Mouse (Mus musculus) gastrocnemius, adult 2 months (tissue): Measurements from ENCODE around the gene Mrnip. TPM values are rescaled to one million over a fixed set of nuclear protein-coding genes. Genes with fewer than 3 reads are reported as not detected.

Experiments
- DNase-seq: peaks from one replicate; pipeline ENCODE4 v3.0.0; 2022
- H3K27ac ChIP-seq: fragments of 200-600 bp; 2 replicates; pipeline ENCODE4 v1.8.1; 2022; ENCODE audit warnings: mild to moderate bottlenecking
- H3K4me3 ChIP-seq: fragments of 200-600 bp; 2 replicates; pipeline ENCODE4 v1.8.1; 2022; ENCODE audit warnings: mild to moderate bottlenecking, moderate library complexity
- CTCF ChIP-seq: fragments of 200-600 bp; IDR thresholded peaks from 2 replicates; pipeline ENCODE4 v1.8.1; 2022; ENCODE audit warnings: antibody characterized with exemption, mild to moderate bottlenecking, moderate library complexity
- intact Hi-C: fragments of 180-260 bp; cut with DNase I; formaldehyde crosslinking; loops from one replicate; pipeline ENCODE4 v1.15.1; 2025
- total RNA-seq, 2 experiments: library from RNA; stranded (reverse); gene quantifications; 2 replicates each; pipeline ENCODE4 v1.2.3; 2021

Mrnip gene
- total RNA-seq, 2 experiments from 2014 or later = 2.4 to 3.1 TPM

DNA sequence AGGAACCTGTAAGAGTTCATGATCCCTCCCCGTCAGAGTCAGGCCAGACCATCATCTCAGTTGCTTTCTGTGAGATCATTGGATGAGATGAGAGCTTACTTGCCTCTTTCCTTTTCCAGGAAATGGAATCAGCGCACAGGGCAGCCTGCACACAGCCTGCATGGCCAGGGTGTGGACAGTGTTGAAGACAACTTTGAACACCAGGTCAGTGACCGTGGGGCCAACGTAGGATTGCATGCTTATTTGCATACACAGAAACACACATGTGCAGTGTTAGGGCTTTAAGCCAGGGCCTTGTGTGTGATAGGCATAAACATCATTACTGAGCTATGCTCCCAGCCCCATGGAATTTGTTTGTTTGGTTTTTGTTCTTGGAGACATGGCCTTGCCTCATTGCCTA lies 23.3 kb downstream of the Mrnip start:
- Histone ChIP-seq H3K27ac (no peak overlapping the region), H3K4me3 (no peak overlapping the region)
- DNase-seq = no peak
- intact Hi-C loops = no loop called here
- TF ChIP-seq CTCF = no peak

- Histone ChIP-seq H3K27ac (no peak overlapping the region), H3K4me3 (no peak overlapping the region)
- intact Hi-C loops = no loop called here
- TF ChIP-seq CTCF = no peak
- DNase-seq = no peak
Observed at GRCm38 (mm10) chr11:50198219-50198846, 24.1 kb downstream of the Mrnip start.

GRCm38 (mm10) chr11:50198916-50199315 lies 24.7 kb downstream of the Mrnip start:
- TF ChIP-seq CTCF = no peak
- intact Hi-C loops = no loop called here
- no peak overlapping the region for H3K4me3 ChIP-seq

DNA sequence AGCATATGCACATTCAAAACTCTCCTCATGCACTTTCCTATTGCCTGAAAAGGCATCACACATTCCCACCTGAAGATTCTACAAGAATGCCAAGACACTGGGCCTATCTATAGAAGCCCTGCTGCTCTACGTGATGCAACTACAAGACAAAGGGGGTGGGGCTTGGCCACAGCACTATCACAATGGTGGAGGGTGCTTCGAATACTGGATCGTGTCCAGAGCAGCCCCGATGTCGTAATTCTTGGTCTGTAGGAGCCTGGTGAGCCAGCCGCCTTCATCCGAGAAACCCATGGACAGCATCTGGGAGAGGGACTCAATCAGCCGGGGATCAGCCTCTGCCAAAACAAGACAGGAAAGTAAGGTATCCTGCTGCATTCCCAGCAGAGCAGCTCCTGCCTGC lies 26.4 kb downstream of the Mrnip start:
- H3K27ac ChIP-seq = no peak overlapping the region
- no peak overlapping the region for H3K4me3 ChIP-seq
- DNase-seq = no peak
- intact Hi-C loops = no loop called here
- no peak for TF ChIP-seq CTCF

More at GRCm38 (mm10) chr11:50198916-50199315, 24.7 kb downstream of the Mrnip start:
- no peak for DNase-seq
- H3K27ac ChIP-seq = no peak overlapping the region

DNA sequence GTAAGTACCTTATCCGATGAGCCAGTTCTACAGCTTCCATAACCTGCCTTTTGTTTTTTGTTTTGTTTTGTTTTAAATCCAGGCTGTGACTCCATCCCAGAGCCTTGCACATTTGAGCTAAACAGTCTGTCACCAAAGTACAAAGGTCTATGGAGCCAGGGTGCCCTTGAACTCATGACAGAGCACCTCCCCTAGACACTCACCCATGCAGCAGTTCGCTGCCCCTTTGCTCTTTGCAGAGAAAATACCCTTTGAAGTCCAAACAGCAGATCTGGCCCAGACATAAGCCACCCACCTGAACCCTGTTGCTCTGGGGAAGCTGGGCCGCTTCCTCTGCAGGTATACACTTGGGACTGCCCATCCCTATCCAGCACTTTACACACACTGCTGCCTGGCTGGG lies 27.3 kb downstream of the Mrnip start:
- TF ChIP-seq CTCF = no peak
- DNase-seq = no peak
- intact Hi-C loops = no loop called here
- H3K27ac ChIP-seq = no peak overlapping the region
- no peak overlapping the region for H3K4me3 ChIP-seq

- Histone ChIP-seq H3K27ac (no peak overlapping the region), H3K4me3 (no peak overlapping the region)
- DNase-seq = no peak
- intact Hi-C loops = no loop called here
- no peak for TF ChIP-seq CTCF
Observed at GRCm38 (mm10) chr11:50203302-50203827, 29.1 kb downstream of the Mrnip start.

DNA sequence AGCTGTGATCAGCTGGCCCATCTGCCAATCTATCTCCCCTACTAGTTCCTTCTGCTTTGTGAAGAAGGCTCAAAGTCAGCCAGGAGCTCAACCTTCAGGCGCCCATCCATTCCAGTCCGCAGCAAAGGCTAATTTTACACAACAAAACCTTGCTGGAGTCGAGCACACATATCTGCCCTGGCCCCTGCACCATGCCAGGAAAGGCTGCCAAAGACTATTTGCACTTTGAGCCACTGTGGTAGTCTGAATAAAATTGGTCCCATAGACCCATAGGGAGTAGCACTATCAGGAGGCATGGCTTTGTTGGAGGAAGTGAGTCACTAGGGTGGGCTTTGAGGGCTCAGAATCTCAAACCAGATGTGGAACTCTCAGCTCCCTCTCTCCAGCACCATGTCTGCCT lies 31.2 kb downstream of the Mrnip start:
- Histone ChIP-seq H3K4me3 (no peak overlapping the region), H3K27ac (peak overlapping the region; percentile 41)
- intact Hi-C loops = no loop called here
- no peak for TF ChIP-seq CTCF
- peak; percentile 55 for DNase-seq

DNA sequence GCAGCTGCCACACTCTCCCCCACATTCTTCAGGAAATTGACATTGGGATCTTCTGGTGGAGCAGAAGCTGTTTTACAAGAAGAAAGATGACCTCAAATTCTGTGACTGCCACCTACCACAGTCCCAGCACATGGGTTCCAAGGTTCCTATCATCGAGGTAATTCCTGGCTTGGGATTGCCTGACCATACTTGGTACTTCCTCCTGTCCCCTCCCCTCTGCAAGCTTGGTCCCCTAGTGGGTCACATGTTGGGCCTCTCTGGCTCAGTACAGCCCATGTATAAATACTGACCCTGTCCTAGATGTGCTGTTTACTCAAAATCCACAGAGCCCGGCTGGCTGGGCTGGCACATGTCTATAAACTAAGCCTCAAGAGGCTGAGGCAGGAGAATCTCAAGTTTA lies 31.8 kb downstream of the Mrnip start:
- Histone ChIP-seq H3K4me3 (peak overlapping the region; percentile 11), H3K27ac (peak overlapping the region; percentile 41)
- DNase-seq = no peak
- no peak for TF ChIP-seq CTCF
- intact Hi-C loops = no loop called here

DNA sequence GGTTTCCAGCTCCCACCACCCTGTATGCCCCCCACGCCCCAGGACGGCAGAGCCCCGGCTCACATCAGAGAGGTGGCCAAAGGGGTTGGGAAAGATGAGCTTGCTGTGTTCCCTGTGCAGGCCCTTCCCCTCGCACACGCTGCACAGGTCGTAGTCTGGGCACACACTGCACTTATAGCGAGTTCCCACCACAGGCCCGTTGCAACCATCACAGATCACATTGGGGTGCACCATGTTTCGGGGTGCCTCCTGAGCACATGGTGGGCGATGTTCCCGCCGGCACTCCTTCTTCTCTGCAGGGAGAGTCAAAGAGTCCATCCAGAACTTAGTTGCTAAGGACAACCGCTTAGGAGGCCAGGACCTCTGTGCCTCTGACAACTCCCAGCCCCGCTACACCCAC lies 33.1 kb downstream of the Mrnip start:
- H3K27ac ChIP-seq = no peak overlapping the region
- TF ChIP-seq CTCF = no peak
- intact Hi-C loops = no loop called here
- no peak for DNase-seq
- H3K4me3 ChIP-seq = peak overlapping the region; percentile 77

GRCm38 (mm10) chr11:50208039-50208438 lies 33.8 kb downstream of the Mrnip start:
- no peak for TF ChIP-seq CTCF
- DNase-seq = no peak
- Histone ChIP-seq H3K27ac (no peak overlapping the region; the same call in 1 of the 2 replicates), H3K4me3 (peak overlapping the region; percentile 77)
- intact Hi-C loops = no loop called here

GRCm38 (mm10) chr11:50210101-50210504 lies 35.9 kb downstream of the Mrnip start:
- intact Hi-C loops = loop anchor here (2.0 kb wide), 1 partner anchor 35 kb away; the partner anchor contains the start of gene Mrnip
- peak; percentile 94 for DNase-seq
- H3K27ac ChIP-seq = peak overlapping the region; percentile 100
- H3K4me3 ChIP-seq = peak overlapping the region; percentile 77
- no peak for TF ChIP-seq CTCF

DNA sequence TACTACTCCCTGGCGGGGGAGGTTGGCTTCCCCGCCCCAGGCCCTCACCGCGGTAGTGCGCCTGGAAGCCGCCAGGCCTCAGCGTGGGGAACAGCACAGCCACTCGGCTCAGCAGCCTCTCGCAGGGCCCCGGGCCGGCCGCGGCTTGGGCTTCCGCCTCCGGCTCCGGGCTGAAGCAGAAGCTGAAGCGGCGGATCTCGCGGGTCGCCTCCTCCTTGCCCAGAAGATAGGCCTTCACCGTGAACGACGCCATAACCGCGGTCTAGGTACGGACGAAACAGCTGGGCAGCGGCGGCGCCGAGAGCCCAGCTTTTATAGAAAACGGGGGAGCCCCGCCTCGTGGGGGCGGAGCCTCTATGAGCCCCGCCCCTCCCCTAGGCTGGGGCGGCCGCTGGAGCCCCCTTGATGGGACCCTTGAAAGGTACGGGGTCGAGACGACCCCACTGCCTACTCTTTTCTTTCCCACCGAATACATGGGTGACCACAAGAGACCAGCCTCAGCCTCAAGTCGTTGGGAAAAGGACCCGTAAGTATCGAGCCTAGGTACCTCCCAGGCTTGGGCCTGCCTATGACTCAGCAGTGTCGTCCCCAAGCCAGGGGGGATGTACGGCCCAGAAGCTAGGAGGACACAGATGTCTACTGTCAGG lies 36.4 kb downstream of the Mrnip start, which contains the start of the genes Sqstm1 and Mgat4b:
Gene Sqstm1 (minus strand): TSS at position 323 of the 647 bp plus-strand sequence.
Gene Mgat4b (plus strand): TSS at position 386 of the 647 bp plus-strand sequence.
- Histone ChIP-seq H3K4me3 (peak within 1 kb of the TSS; percentile 77), H3K27ac (peak within 1 kb of the TSS; percentile 100)
- 0 out of 2 replicates have a peak, but pooled peaks have one; percentile 2 for TF ChIP-seq CTCF
- intact Hi-C loops = loop anchor here (2.0 kb wide), 1 partner anchor 36 kb away; the partner anchor contains the start of gene Mrnip
- DNase-seq = peak; percentile 91
